Mouse (Mus musculus): ENCODE results near the gene Gm21149.
"Not testable (repeated sequence)": the region's sequence is repeated elsewhere in the genome, so short reads cannot be mapped to it uniquely, and the experiment has no call there.

The Gm21149 gene

GRCm38 (mm10) chr5:15476423-15476822 lies at the start of gene Gm21149:
TSS of gene Gm21149 (minus strand) at chr5:15476523.
- in situ Hi-C loops (cut with MboI, MseI): loop anchor here in 1 of 2 experiments (5.0 kb wide), 1 partner anchor 51 kb away; the partner anchor contains the start of gene Gm21190

DNA sequence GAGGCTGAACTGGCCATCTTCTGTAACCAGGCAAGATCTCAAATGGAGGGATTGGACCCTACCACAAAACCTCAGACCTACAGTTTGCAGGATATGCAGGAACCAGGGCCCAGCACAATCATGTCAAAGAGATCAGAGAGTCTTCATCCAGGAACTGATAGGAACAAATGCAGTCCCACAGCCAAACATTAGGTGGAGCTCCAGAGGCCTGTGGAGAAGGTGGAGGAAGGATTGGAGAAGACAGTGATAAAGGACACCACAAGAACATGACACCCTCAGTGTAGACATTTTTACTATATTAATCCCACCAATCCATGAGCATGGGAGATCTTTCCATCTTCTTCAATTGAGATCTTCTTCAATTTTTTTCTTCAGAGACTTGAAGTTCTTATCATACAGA lies 46.1 kb upstream of the Gm21149 start:
- in situ Hi-C loops (cut with MboI, MseI): loop anchor here in 1 of 2 experiments (5.0 kb wide), 1 partner anchor 60 kb away; no protein-coding TSS in a partner anchor

- in situ Hi-C loops (cut with MboI, MseI): loop anchor here in 1 of 2 experiments (5.0 kb wide), 1 partner anchor 60 kb away; no protein-coding TSS in a partner anchor
Measured at GRCm38 (mm10) chr5:15522028-15522427, 45.7 kb upstream of the Gm21149 start.

- in situ Hi-C loops (cut with MboI, MseI): loop anchor here in 1 of 2 experiments (5.0 kb wide), 1 partner anchor 62 kb away; no protein-coding TSS in a partner anchor
Measured at GRCm38 (mm10) chr5:15520418-15520817, 44.1 kb upstream of the Gm21149 start.

DNA sequence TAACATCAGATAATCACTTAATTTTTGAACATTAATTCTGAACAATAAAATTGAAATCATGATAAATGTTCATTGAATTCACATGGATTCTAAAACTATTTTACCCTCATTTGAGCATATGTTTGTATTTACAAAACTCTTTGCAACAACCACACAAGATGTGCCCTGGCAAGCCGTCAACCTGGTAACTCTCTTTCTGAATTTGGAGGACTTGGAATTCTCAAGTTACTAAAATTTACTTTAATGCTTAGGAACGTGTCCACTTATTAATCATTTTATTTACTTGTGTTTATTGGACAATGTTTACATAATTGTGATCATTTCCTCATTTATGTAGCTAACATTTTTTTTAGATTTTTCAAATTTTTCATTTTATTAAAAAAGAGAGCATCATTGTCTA lies 40.8 kb upstream of the Gm21149 start:
- in situ Hi-C loops (cut with MboI, MseI): not testable (repeated sequence)

DNA sequence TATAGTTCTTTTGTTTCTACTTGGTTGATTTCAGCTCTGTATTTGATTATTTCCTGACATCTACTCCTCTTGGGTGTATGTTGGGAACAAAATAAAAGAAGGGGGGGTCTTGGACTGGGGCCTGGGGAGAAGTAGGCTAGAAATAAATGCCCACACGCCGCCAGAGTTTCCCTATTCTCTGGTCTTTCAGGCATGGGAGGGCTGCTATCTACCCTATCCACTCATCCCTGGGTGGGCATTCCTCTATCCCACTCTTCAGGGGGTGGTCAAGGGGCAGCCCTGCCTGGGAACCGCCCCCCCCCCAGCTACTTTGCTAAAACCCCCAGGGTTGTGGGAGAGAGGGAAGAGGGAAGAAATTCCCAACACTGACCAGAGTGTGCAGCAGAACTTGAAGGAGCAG lies 35.9 kb upstream of the Gm21149 start:
- in situ Hi-C loops (cut with MboI, MseI): loop anchor here (5.0 kb wide), 4 partner anchors 45 to 555 kb away; no protein-coding TSS in a partner anchor

GRCm38 (mm10) chr5:15509911-15510310 lies 33.6 kb upstream of the Gm21149 start:
- in situ Hi-C loops (cut with MboI, MseI): loop anchor here (5.0 kb wide), 6 partner anchors 43 to 553 kb away; no protein-coding TSS in a partner anchor

GRCm38 (mm10) chr5:15508460-15509451 lies 32.4 kb upstream of the Gm21149 start:
- in situ Hi-C loops (cut with MboI, MseI): loop anchor here (5.0 kb wide), 2 partner anchors 89 to 501 kb away; no protein-coding TSS in a partner anchor

DNA sequence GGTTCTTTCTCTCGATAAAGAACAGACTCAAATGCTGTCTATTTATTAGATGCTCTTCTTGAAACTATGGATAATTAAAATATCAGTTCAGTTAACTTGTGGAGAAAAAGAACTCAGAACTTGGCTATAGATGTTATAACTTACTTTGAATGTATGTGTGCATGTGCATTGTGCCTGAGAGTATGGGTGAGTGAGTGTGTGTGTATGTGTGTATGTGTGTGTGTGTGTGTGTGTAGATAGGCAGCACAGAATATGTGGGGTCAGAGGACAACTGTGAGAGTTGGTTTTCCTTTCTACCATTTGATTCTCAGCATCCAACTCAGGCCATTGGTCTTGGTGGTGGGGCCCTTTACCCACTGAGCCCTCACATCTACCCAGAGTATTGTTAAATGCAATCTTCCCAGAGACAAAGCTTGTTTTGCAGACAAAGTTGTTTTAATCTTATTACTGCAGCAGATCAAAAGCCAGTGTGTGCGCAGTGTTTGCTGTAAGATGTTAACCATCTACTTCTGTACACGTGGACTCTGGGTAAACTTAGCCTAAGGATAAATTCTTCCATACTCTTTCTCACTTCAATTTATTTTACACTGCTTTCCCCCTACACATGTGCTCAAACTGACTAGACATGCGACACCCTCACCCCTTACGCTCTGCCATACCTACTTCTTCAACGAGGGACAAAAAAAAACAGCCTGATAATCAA lies 31.6 kb upstream of the Gm21149 start:
- in situ Hi-C loops (cut with MboI, MseI): loop anchor here (5.0 kb wide), 2 partner anchors 89 to 501 kb away; no protein-coding TSS in a partner anchor

- in situ Hi-C loops (cut with MboI, MseI): loop anchor here (5.0 kb wide), 2 partner anchors 90 to 500 kb away; no protein-coding TSS in a partner anchor
Measured at GRCm38 (mm10) chr5:15507309-15507619, 30.9 kb upstream of the Gm21149 start.

DNA sequence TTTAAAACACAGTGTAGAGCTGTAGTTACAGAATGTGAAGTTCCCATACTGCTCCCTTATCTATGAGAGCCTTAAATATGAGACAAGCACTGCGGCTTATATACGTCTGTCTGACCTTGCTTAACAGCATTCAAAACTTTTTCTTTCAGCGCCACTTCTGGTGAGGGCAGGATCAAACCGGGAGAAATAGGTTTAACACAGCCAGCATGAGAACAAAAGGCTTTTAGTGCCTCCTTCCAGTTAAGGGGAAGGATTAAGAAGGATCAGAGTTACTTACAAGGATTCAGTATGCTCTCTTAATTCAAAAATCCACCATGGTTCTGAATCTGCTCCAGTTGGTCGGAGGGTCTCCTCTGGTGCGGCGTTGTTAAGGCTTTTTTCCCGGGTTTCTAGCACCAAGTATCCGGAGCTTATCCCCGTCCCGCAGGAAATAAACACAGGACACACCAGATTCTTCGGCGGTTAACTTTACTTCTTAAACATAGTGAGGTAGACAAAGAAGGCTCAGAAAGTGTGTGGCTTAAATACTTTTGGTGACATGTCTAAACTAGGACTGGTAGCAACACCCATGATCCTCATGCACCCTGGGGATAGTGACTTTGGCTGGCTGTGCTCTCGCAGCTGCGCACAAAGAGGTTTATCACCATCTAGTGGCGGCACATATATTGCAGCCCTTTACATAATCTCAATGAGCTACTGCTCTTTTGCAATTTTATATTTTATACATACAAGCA lies 30.4 kb upstream of the Gm21149 start:
- in situ Hi-C loops (cut with MboI, MseI): loop anchor here (5.0 kb wide), 2 partner anchors 91 to 499 kb away; no protein-coding TSS in a partner anchor

DNA sequence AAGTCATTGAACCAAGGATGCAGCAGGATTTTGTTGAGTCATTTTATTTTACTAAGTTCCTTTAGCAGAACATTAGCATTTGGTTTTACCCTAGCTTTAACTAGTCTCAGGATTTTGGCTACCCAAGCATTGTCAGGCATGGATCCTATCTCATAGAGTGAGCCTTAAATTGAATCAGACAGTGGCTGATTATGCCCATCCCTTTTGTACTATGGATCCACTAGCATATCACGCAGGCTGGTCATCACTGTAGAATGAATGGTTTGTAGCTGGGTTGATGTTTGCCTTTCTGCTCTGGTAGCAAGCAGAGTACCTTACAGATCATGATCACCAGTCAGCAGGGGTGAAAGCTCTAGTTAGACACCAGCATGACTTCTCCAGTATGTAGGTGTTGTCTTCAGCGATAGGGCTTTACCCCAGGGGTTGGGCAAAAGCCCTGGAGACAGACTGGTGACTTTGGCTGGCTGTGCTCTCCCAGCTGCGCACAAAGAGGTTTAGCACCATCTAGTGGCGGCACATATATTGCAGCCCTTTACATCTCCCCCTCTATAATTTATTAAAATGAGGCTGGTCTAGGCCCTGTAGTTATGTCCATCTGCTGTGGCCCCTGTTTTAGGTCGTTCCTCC lies 22.6 kb upstream of the Gm21149 start:
- in situ Hi-C loops (cut with MboI, MseI): not testable (repeated sequence)

DNA sequence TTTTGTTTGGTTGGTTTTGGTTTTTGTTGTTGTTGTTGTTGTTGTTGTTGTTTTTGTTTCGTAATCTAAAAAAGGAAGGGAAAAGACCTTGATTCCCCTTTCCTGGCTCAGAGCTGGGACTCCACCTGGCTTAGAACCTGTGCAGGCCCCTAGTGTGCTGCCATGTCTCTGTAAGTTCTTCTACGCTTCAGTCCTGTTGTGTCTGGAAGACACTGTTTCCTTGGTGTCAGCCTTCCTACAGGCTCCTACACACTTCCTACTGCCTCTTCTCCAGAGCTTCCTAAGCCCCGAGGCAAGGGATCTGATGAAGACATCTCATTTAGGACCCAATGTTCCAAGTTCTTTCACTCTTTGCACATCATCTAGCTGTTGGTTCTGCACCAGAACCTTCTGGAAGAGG lies 22.0 kb upstream of the Gm21149 start:
- in situ Hi-C loops (cut with MboI, MseI): not testable (repeated sequence)

DNA sequence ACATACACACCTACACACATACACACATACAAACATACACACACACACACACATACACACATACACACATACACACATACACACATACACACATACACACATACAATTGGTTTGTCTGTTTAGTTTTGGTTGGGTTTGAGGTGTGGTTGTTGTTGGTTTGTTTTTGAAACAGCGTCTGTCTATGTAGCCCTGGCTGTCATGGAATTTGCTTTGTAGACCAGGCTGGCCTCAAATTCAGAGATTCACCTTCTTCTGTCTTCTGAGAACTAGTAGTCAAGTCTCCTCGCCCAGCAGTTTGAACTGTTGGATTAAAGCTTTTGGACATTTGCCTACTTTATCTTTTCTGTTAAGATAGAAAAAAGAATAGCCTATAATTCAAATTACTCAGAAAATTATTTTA lies 14.6 kb upstream of the Gm21149 start:
- in situ Hi-C loops (cut with MboI, MseI): not testable (repeated sequence)

- in situ Hi-C loops (cut with MboI, MseI): loop anchor here in 1 of 2 experiments (10.0 kb wide), 1 partner anchor 444 kb away; no protein-coding TSS in a partner anchor
Measured at GRCm38 (mm10) chr5:15488743-15489142, 12.4 kb upstream of the Gm21149 start.

- in situ Hi-C loops (cut with MboI, MseI): loop anchor here in 1 of 2 experiments (5.0 to 10.0 kb wide), 3 partner anchors 178 to 1983 kb away; no protein-coding TSS in a partner anchor
Measured at GRCm38 (mm10) chr5:15484616-15485015, 8.3 kb upstream of the Gm21149 start.

GRCm38 (mm10) chr5:15483576-15483975 lies 7.3 kb upstream of the Gm21149 start:
- in situ Hi-C loops (cut with MboI, MseI): loop anchor here in 1 of 2 experiments (5.0 to 10.0 kb wide), 3 partner anchors 179 to 1984 kb away; no protein-coding TSS in a partner anchor

GRCm38 (mm10) chr5:15482815-15483214 lies 6.5 kb upstream of the Gm21149 start:
- in situ Hi-C loops (cut with MboI, MseI): loop anchor here in 1 of 2 experiments (5.0 to 10.0 kb wide), 3 partner anchors 179 to 1984 kb away; no protein-coding TSS in a partner anchor

DNA sequence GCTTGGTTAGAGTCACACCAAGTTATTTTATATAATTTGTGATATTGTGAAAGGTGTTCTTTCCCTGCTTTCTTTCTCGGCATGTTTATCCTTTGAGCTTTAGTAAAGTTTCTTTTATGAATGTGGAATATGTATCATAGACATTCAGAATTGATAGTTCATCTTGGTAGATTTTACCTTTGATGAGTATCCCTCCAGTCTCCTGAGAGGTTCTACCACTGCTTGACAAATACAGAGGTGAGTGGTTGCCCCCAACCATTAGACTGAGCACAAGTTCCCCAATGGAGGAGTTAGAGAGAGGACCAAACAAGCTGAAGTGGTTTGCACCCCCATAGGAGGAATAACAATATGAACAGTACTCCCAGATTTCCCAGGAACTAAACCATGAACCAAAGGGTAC lies 6.2 kb downstream of the Gm21149 start:
- in situ Hi-C loops (cut with MboI, MseI): loop anchor here (5.0 kb wide), 2 partner anchors 448 to 498 kb away; no protein-coding TSS in a partner anchor

DNA sequence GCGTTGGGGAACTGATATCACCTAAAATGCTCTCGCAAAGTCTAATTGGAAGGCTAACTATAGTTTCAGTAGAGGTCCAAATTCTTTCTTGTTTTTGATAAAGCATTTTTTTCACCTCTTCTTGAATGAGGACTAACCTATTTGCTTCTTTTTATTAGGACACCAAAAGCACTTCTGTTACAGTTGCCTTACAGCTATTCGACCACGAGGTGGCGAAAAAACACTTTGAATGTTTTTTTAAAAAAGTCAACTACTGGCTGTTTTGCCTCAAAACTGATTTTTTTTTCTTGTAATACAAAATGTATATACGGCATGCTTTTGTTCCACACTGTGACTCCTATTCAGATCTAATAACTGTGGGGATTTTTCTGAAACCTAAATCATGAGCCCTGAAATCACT lies 8.6 kb downstream of the Gm21149 start:
- in situ Hi-C loops (cut with MboI, MseI): loop anchor here in 1 of 2 experiments (5.0 kb wide), 1 partner anchor 45 kb away; no protein-coding TSS in a partner anchor
